Mouse (Mus musculus) gastrocnemius, postnatal 4 days (tissue): Measurements from ENCODE around the gene Rhog. TPM values are rescaled to one million over a fixed set of nuclear protein-coding genes. Genes with fewer than 3 reads are reported as not detected.

ENCODE experiments used
- DNase-seq, 2 experiments: peaks; one replicate each; pipeline ENCODE4 v3.0.0; 2021 to 2022; ENCODE audit warnings: low spot score in 2 of 2, mixed read lengths in 2 of 2
- total RNA-seq, 2 experiments: library from RNA; stranded (reverse); gene quantifications; 2 replicates each; pipeline ENCODE4 v1.2.3; 2021

Gene Rhog
- total RNA-seq, 2 experiments from 2014 or later, result 42.9 to 43.5 TPM

DNA sequence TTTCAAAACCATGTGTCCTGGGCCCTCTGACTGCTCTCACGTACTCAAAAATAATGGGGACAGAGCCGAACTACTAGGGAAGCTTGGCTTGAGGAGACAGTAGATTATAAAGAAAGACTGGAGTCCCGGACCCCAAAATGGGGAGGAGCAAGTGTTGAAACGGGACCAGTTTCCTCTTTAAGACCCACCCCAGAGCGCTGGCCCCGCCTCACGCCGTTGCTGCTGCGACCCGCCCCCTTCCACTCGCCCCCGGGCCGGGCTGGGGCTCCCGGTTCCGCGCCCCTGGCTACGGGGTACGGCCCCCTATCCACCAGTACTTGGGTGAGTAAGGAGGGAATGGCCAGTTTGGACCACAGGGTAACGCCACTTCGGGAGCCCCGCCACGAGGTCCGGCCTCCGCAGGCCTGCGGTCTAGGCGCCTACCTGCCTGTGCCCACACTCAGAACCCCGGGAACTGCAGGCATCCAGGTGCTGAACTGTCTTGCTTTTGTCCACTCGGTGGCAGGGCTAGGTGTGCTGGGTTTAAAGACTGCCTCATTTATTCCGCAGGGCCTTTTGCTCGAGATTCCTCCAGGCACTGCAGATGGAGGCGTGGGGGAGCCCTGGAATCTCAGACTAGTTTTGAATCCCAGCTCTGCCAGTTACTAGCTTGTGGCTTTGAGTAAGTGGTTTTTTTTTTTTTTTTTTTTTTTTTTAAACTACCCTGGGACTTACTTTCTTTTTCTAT, 32.9 kb downstream of the Rhog start:
- peak; percentile 59 to 72 for DNase-seq

DNA sequence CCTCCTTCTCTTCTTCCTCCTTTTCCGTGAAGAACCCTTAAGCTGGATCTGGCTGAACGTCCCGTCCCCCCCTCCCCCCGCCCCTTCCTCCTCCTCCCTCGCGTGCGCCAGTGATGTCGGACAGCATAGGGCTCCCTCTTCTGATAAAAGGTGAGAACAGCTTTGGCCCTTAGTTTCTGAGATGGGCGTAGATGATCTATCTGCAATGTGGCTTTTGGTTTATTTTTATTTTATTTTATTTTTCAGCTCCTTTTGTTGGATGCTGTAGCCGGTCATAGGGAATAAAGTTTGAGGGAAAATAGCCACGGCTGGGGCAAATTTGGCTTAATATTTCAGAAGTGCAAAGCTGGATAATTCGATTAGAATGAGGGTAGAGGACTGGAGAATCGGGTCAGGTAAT, 33.5 kb downstream of the Rhog start:
- DNase-seq, result no peak

GRCm38 (mm10) chr7:102221899-102222298, 34.0 kb downstream of the Rhog start:
- no peak for DNase-seq

DNA sequence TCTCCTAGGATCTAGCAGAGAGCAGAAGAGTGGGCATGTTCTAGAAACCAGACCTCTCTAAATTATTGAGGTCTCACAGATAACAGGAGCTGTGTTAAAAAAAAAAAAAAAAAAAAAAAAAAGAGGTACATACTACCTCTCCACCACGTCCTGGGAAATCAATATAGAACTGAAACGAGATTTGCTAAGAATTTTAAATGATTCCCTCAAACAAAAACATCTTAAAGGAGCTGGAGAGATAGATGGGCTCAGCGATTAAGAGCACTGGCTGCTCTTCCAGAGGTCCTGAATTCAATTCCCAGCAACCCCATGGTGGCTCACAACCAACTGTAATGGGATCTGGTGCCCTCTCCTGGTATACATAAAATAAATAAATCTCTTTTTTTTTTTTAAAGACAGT, 44.8 kb downstream of the Rhog start:
- no peak for DNase-seq

- peak; percentile 95 to 99 for DNase-seq
These were observed 45.8 kb downstream of the Rhog start, which contains the start of the genes Nup98 and Pgap2 for GRCm38 (mm10) chr7:102209756-102210721. Nup98 (minus strand) TSS chr7:102210176. Pgap2 (plus strand) TSS chr7:102210208.

- no peak for DNase-seq
These were observed 47.0 kb downstream of the Rhog start for GRCm38 (mm10) chr7:102208806-102209363.

DNA sequence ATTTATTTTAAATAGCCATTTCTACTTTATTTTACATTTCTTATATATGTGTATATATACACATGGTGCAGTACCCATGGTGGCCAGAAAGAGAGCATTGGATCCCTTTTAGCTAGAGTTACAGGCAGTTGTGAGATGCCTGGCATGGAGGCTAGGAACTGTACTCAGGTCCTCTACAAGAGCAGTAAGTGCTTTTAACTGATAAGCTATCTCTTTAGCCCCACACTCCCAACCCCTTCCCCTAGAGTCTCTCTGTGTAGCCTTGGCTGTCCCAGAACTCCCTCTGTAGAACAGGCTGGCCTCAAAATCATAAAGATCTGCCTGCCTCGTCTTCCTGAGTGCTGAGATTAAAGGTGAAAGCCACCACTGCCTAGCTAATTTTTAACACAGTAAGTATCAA, 50.2 kb downstream of the Rhog start:
- no peak for DNase-seq

GRCm38 (mm10) chr7:102204296-102204857, 51.5 kb downstream of the Rhog start:
- DNase-seq, result no peak

GRCm38 (mm10) chr7:102200996-102201785, 54.7 kb downstream of the Rhog start:
- no peak for DNase-seq

- no peak for DNase-seq
These were observed 55.3 kb downstream of the Rhog start for GRCm38 (mm10) chr7:102200576-102200975.

GRCm38 (mm10) chr7:102192356-102192755, 63.5 kb downstream of the Rhog start:
- no peak for DNase-seq

Other genes with a start within 250 kb of the Rhog start
- gene Il18bp, start 237.4 kb downstream of the Rhog start, total RNA-seq, result 1 to 10 TPM; 5.0 to 6.2 TPM
- 10 to 100 TPM; 27.4 to 31.3 TPM for gene Rnf121, start 190.6 kb downstream of the Rhog start, total RNA-seq
- gene Xndc1, start 190.5 kb downstream of the Rhog start, total RNA-seq, result 10 to 100 TPM; 14.5 to 18.6 TPM
- gene Xntrpc, start 190.3 kb downstream of the Rhog start, total RNA-seq, result 1 to 10 TPM; 1.4 to 2.6 TPM
- gene Trpc2, start 172.9 kb downstream of the Rhog start, total RNA-seq, result under 1 TPM; 0.29 to 0.93 TPM
- 100 to 1,000 TPM; 223 to 276 TPM for gene Art1, start 154.3 kb downstream of the Rhog start, total RNA-seq
- gene Art5, start 146.6 kb downstream of the Rhog start, total RNA-seq, result 10 to 100 TPM in 1 of 2 experiments, 1 to 10 TPM in 1; 8.8 to 13.6 TPM
- gene Chrna10, start 139.2 kb downstream of the Rhog start, total RNA-seq, result not detected
- 10 to 100 TPM; 41.2 to 43.6 TPM for gene Nup98, start 45.9 kb downstream of the Rhog start, total RNA-seq
- gene Pgap2, start 45.8 kb downstream of the Rhog start, total RNA-seq, result 10 to 100 TPM; 42.7 to 42.8 TPM
- 100 to 1,000 TPM; 248 to 260 TPM for gene Stim1, start 11.8 kb upstream of the Rhog start, total RNA-seq
- 10 to 100 TPM; 49.5 to 52.2 TPM for gene Rrm1, start 185.6 kb upstream of the Rhog start, total RNA-seq
- gene Olfr543, start 225.6 kb upstream of the Rhog start, total RNA-seq, result not detected
- gene Olfr544, start 232.3 kb upstream of the Rhog start, total RNA-seq, result not detected
- not detected for gene Olfr545, start 243.5 kb upstream of the Rhog start, total RNA-seq